Mouse (Mus musculus) liver, embryonic 14 days (tissue): ENCODE data around the gene Gm14085. TPM values are rescaled to one million over a fixed set of nuclear protein-coding genes. Genes with fewer than 3 reads are reported as not detected.

ENCODE experiments used
- polyA plus RNA-seq: library from polyadenylated mRNA; depleted of rRNA; stranded (reverse); fragments of >200 nt; gene quantifications from 2 replicates; pipeline ENCODE4 v1.2.3, GENCODE M21; 2012; rRNA removed

The Gm14085 gene
- polyA plus RNA-seq, result not detected in 2 replicates

DNA sequence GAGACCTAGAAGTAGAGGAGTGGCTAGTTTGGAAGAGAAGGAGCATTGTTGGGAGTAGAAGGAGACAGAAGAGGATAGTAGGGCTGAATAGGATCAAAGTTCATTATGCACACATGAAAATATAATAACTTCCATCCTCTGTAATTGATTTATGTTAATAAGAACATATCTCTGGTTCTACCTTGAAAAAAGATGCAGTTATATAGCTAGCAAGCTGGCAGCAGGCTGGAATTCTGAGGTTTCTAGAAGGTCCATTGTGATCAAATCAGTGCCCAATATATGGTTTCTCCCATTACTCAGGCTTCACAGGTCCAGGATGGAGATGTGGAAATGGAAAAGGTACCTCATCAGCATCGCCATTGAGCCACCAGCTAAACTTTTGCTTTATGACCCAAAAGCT lies at the start of gene Gm14085:
Gene Gm14085 (plus strand): TSS at position 301 of the 400 bp plus-strand sequence.

Other genes with a start within 250 kb of the Gm14085 start
- gene Duox2, start 186.5 kb upstream of the Gm14085 start, polyA plus RNA-seq, result not detected in 2 replicates
- not detected in 2 replicates for gene Duoxa2, start 186.0 kb upstream of the Gm14085 start, polyA plus RNA-seq
- 0.05 TPM in 1 of 2 replicates, not detected in the other for gene Duoxa1, start 171.2 kb upstream of the Gm14085 start, polyA plus RNA-seq
- gene Duox1, start 169.3 kb upstream of the Gm14085 start, polyA plus RNA-seq, result not detected in 2 replicates
- 5.5 and 6.2 TPM in 2 replicates for gene Shf, start 115.8 kb upstream of the Gm14085 start, polyA plus RNA-seq
- gene Slc28a2, start 58.5 kb upstream of the Gm14085 start, polyA plus RNA-seq, result 0.27 and 0.61 TPM in 2 replicates
- gene Gatm, start 126.4 kb downstream of the Gm14085 start, polyA plus RNA-seq, result 12.4 and 15.7 TPM in 2 replicates
- 0.16 and 0.31 TPM in 2 replicates for gene AA467197, start 152.0 kb downstream of the Gm14085 start, polyA plus RNA-seq
- 0.95 and 1.0 TPM in 2 replicates for gene Slc30a4, start 217.7 kb downstream of the Gm14085 start, polyA plus RNA-seq